Mouse (Mus musculus) heart, postnatal 36 days (tissue): ENCODE data around the gene Arhgap10. TPM values are rescaled to one million over a fixed set of nuclear protein-coding genes. Genes with fewer than 3 reads are reported as not detected.

Experiments used
- DNase-seq, 2 experiments: peaks; one replicate each; pipeline ENCODE4 v3.0.0; 2021 to 2022
- intact Hi-C: fragments of 180-260 bp; cut with DNase I; formaldehyde crosslinking; loops from one replicate; pipeline ENCODE4 v1.15.1; 2025
- total RNA-seq, 2 experiments: library from RNA; stranded (reverse); gene quantifications; 2 replicates each; pipeline ENCODE4 v1.2.3; 2021

The Arhgap10 gene
- total RNA-seq, 2 experiments from 2014 or later, result 56.4 to 61.9 TPM

DNA sequence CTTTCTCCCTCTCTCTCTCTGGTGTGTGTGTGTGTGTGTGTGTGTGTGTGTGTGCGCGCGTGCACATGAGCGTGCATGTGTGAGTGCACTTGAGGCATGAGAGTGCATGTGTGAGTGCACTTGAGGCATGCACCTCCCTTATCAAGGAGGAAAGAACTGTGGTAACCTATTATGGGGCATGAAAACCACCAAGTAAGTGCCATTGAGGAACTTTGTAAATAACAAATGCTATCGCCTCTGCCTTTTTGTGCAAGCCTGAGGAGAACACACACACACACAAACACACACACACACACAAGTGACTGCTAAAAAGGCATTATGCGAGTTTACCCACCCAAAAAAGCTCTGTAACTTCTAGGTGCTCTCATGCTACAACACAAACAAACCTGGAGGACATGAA lies 28.5 kb downstream of the Arhgap10 start:
- intact Hi-C loops, result no loop called here
- DNase-seq, result no peak

DNA sequence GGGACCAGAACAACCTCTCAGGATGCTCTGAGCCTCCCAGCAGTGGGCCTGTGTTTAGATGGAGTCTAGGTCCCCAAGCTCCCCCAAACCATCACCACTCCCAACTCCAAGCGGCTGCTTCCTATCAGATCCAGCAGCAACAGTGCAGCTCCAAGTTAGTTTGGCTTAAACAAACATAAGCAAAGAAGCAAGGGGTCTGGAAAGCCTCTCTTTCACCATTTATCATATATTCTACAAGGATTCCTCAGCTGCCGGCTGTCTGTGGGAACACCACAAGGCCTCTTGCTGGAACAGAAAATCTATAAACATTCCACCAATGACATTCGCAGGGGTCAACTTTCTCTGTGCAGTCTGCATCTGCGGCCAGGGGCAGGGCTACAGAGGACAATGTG lies 29.5 kb downstream of the Arhgap10 start:
- DNase-seq, result no peak
- intact Hi-C loops, result no loop called here

DNA sequence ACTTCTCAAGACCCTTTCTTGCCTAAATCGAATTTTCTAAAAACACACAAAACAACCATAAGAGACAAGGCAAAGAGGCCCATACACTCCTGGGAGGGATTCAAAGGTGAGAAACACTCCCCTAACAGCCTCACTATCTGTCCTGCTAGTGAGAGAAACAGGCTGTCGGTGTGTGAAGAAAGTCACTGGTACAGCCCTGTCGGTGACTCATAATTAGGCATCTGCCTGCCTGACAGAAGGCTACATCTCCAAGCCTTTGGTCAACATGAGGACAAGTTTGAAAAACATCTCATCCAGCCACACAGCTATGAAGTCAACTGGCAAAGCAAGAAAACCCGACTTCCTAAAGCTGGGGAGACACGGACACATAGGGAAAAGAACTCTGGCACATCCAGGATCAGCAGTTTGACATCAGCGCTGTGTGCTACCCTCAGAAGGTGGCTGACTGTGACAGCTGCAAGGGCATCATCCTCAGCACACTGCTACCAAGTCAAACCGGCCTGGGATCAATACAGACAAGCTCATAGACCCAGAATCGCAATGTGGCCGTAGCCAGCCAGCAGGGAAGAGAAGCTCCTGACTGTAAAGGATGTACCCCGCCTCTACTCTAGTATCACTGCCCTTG lies 30.1 kb downstream of the Arhgap10 start:
- intact Hi-C loops, result no loop called here
- DNase-seq, result no peak

DNA sequence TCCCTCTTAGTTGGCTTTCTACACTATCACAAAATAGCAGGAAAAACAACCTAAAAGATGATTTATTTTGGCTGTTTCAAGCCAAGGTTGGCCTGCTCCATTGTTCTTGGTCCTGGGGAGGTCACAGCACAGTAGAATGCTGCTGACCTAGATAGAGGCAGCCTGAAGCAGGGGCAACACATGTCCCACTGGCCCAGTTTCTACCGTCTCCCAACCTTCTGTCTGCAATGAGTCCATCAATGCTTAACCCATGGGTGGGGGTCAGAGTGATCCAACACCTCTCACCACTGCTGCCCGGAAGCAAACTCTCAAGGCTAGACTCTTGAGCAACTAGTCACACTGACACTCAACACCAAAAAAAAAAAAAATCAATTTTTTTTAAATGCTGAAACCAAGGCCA lies 31.0 kb downstream of the Arhgap10 start:
- DNase-seq, result no peak
- intact Hi-C loops, result no loop called here

DNA sequence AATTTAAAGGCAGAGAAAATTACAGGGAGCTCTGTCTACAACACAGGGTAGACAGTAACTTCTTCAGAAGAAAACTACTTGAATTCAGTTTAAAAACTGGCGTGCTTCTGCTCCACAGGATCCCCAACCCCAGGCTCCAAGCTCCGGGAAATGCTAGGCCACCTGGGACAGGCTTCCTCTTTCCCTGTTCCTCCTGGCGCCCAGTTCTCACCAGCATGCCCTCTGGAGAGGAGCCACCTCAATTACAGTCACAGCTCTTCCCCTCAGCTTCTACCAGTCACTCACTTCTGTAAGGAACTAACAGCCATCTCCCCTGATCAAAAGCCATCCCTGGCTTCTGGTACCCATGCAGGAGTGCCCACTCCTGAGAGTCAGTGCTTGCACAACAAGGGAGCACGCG lies 32.9 kb downstream of the Arhgap10 start:
- no peak for DNase-seq
- intact Hi-C loops, result loop anchor here (5.0 kb wide), 1 partner anchor 32 kb away; the partner anchor contains the start of gene Arhgap10

DNA sequence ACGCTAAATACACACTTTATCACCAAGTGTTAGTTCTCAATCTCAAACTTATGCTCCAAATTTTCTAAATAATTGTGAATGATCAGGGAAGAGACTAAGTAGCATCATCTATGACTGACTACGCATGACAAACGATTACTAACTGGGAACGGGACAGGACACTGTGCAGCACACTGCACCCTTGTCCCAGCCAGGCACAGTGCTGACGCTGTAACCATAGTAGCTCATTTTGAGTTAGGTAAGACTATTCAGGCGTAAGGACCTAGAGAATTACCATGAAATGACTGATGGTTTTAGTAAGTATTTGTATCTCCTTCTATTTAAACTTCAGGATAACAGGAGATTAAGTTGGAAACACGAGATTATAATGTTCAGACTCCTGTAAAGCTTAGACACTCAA lies 33.5 kb downstream of the Arhgap10 start:
- intact Hi-C loops, result loop anchor here (5.0 kb wide), 1 partner anchor 33 kb away; the partner anchor contains the start of gene Arhgap10
- no peak for DNase-seq

DNA sequence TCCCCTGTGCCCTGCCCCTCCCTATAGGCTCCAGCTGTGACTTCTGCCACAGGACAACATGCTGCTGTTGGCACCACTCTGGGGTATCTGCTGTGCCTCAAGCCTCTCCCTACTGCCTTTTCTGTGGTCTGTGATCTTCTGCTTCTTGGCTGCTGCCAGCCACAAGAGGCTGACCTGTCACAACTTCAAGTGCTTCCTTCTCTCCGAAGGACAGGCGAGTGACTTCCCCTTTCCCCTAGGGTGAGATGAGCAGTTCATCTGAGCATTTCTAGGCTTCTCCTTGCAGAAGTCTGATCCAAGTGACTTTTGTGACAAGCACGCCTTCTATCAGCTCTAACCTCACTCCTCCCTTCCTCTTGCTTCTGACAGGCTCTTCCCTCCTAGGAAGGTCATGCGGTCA lies 34.1 kb downstream of the Arhgap10 start:
- intact Hi-C loops, result loop anchor here (5.0 kb wide), 1 partner anchor 34 kb away; the partner anchor contains the start of gene Arhgap10
- DNase-seq, result no peak

DNA sequence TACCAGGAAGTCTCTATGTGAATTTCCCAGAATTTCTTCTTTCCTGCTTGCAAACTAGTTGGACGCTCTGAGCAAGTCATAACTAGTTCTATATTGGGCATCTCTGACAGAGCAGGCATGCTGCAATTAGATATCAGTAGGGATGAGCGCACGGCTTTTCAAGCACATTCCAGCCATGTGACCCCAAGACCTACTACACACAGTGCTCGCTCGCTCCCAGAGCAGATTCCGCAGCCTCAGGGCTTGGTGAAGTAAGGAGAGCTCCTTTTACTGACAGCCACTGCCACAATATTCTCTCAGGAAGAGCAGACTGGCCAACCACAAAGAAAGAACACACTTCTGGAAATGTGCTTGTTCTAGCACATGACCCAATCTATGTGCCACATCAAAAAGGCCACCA lies 36.0 kb downstream of the Arhgap10 start:
- intact Hi-C loops, result loop anchor here (5.0 kb wide), 1 partner anchor 36 kb away; the partner anchor contains the start of gene Arhgap10
- DNase-seq, result no peak

DNA sequence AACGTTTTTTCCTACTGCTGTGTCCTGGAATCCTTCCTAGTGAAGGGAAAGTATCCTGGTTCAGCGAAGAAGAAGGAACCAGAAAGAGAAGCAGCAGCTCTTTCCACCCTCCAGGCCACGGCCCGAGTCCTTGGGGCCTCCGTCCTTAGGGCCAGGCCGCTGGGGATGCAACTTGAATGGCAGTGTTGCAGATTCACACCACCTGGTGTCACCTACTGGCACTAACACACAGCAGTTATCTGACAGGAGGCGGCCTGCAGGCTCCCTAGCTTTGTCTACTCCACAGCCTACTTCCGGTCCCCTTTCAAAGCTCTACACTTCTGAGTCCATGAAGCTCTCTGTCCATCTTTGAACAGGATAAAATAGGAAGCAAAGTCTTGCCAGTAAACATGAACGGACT lies 37.8 kb downstream of the Arhgap10 start:
- DNase-seq, result no peak
- intact Hi-C loops, result loop anchor here (5.0 kb wide), 2 partner anchors 37 to 38 kb away; partner anchors contain the start of gene Arhgap10

DNA sequence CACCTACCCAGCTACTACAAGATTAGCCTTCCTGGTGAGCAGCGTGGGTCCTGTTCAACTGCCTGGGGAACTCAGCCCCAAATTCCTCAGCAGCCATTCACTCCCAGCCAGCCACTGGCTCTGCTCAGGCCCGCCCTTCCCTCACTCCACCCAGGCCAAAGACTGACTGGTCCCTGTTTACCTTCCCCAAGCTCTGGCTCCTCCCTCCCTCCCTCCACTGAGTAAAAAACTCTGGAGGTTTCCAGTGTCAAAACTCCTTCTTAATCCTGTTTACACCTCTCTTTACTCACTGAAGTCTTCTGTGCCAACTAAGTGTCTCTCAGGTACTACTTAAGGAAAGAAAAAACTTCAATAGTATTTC lies 38.9 kb downstream of the Arhgap10 start:
- no peak for DNase-seq
- intact Hi-C loops, result loop anchor here (5.0 kb wide), 1 partner anchor 37 kb away; no protein-coding TSS in a partner anchor

DNA sequence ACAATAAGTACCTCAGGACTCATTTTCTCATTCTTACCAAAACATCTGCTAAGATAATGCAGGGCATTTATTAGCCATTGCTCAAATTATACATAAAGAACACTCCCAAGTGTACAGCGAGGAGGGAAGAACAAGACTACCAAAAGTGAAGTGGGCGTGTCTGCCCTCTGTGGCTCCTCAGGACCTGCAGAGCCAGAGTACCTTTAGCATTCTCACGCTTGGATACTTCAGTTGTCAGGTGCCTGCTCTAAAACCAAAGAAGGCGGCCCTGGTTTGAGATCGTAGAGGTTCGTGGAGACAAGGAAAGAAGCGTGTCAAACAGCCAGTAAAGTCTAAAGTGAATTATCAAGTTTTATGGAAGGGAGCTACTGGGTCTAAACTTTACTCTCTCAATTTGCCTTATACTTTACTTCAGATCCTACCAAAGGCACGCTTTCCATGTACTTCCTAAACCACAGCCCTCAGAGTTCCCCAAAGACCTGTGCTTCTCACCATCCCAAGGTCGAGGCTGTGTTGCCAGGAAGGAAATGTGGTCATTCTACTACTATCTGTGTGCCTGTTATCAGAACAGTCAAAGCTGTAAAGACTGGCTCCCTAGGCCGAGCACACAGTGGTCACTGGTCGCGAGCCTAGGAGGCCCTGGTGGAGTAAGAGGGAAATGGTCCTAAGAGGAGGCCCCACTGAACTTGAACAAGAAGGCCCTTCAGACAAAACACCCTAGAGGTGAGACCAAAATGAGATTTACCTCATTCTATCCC lies 39.4 kb downstream of the Arhgap10 start:
- DNase-seq, result no peak
- intact Hi-C loops, result loop anchor here (5.0 kb wide), 1 partner anchor 36 kb away; no protein-coding TSS in a partner anchor

DNA sequence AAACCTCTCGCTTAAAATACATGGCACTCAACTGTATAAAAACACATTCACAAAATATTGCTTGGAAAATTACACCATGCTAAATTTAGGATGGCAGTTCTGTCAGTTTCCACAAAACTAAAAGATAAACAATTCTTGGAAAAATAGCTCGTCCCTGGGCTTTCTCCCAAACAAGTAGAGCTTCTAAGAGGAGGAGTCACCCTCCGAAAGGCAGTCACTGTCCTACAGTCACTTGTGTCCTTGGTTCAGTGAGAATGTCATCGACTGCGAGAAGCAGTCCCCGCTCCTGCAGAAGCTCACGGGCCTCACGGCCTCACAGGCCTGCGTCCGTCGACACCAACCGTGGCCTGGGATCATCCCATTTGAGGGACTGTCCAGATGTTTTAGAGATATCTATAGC lies 40.1 kb downstream of the Arhgap10 start:
- intact Hi-C loops, result loop anchor here (5.0 kb wide), 1 partner anchor 35 kb away; no protein-coding TSS in a partner anchor
- no peak for DNase-seq

DNA sequence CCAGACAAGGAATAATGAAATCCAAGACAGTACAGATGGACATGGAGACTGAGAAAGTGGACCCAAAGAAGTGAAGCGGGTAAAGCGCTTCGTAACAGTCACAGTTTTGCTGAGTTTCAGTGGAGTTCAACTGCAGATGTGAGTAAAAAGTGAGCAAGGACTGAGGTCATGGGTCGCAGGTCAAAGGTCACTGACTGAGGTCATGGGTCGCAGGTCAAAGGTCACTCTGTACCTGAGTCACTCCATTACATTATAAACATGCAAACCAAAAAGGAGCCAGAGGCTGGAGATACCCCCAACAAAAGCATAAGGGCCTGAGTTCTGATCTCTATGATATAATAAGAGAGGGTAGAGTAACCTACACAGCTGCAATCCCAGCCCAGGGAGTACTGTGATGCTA lies 43.1 kb downstream of the Arhgap10 start:
- intact Hi-C loops, result loop anchor here (5.0 kb wide), 1 partner anchor 32 kb away; no protein-coding TSS in a partner anchor
- no peak for DNase-seq

DNA sequence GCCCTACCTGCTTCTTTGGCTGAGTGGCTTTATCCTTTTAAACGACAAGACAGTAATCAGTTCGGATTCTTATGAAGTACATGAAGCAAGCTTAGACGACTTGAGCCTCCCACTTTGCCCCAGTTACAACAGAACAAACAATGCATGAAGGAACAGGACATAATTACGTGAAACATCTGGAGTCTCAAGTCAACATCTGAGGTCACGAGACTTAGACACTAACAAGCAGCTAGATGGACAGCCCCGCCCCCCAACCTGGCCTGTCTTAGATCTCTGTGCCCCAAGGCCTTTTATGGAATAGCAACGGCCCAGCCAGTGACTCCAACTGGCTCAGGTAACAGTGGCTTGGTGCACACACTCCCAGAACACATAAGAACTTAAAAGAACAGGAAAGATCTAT lies 44.0 kb downstream of the Arhgap10 start:
- no peak for DNase-seq
- intact Hi-C loops, result no loop called here

DNA sequence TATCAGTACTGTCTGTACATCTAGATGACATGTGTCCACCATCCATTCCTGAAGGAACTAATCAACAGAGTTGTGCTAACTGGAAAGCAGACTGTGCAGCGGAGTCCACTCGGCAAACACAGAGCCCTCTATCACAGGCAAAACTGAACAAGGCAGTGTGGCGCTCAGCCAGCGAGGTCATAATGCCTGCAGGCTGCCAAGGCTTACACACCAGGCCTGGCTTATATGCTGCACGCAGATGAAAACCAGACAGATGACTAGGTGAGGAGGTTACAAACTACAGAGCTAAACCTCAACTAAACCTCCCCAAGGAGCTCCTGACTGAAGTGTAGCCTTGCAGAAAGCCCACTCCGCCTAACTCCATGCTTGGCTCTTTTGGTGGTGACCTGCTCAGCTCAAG lies 44.4 kb downstream of the Arhgap10 start:
- intact Hi-C loops, result no loop called here
- DNase-seq, result peak; percentile 75 to 77

DNA sequence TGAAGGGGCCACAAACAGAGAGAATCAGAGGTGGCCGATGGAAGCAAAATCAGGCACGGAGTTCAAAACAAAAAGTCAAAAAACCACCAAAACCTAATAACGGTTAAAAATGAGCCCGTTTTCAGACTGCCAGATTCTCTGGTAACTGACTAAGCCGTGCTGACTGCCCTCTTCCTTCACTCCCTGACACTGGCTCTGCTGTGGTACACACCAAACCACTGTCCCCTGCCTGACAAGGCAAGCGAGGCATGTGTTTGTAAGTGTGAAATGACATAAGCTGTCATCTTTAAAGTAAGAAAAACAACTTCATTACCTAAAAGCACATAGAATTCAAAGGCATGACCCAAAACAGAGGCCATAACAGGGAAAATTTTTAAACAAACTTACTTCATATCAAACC lies 56.4 kb downstream of the Arhgap10 start:
- no peak for DNase-seq
- intact Hi-C loops, result no loop called here

DNA sequence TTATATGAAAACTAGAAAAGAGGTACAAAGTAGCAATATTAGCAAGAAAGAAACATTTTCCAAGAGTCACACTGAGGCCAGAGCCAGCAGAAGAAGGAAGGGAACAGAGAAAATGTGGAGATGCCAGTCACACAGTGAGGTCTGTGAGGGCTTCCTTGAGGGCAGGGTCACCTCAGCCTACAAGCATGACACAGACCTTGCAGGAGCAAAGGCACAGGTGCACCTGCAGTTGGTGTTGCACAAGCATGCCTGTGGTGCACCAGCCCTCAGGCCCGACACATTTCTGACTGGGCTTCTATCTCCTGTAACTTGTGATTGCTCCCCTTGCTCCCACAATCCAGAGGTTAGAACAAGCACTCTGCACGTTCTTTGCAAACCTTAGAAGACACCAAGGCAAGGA lies 57.4 kb downstream of the Arhgap10 start:
- intact Hi-C loops, result no loop called here
- DNase-seq, result no peak

DNA sequence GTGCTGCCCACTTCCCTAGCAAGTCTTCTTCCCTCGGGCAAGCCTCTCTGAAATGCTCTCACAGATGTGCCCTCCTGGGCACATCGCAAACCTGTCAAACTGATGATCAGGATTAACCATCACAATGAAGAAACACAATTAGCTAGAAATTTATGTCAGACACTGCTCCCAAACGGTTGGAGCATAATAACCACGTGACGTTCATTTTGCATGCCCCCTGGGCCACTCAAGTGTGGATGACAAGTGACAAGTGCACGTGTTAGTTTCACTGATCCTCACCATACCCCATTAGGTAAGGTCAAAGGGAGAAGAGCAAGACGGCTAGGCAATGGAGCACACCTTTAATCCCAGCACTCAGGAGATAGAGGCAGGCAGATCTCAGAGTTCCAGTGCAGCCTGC lies 58.1 kb downstream of the Arhgap10 start:
- no peak for DNase-seq
- intact Hi-C loops, result no loop called here

DNA sequence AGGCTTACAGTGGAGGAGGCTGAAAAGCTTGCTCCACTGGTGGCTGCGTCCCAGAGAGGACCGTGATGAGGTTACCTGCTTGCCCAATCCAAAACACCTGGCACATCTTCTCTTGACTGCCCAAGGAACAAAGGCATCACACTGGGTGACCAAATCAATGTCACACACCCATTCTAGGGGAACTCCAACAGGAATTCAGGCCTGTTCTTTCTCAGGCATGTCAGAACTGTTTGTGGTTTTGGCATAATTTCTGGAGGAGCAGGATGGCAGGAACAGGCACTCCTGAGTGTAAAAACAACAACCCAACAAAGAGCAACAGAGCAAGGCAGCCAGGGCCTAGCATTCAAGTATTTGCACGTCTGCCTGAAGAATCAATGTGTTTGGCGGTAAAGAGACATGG lies 59.2 kb downstream of the Arhgap10 start:
- DNase-seq, result no peak
- intact Hi-C loops, result no loop called here

DNA sequence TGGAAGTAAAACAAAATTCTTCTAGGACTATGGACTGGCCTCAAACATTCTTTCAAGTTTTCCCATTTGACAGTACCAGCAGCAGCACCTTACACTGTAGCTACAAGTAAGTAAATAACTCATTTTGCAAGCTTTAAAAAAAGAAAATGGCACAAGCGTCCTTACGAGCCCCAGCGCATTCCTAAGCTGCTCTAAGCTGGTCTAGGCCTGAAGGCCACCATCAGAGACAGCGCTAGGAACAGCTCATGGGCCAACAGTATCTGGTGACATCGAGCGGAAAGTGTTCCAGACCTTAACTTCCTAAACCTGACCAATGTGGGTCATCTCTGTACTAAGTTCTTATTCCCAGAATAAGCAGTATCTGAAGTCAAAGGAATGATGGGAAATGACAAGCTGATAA lies 61.5 kb downstream of the Arhgap10 start:
- DNase-seq, result no peak
- intact Hi-C loops, result no loop called here

DNA sequence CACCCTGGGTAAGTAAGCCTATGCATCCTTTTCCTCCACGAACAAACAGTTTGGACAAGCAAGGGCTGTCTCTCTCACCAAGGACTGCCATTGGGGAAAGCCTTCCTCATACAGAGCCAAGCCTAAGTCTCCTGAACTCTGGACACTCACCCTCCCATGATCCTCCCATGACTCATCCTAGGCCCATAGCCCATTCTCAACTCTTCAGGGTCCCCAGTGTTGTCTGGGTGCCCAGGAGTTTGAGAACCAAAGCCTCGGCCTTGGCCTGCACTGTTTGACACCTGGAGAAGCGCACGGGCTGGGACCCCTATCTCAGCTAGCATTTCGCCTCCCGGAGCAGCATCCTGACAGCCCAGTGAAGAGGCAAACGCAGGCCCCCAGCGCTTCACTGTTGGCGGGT lies 63.9 kb downstream of the Arhgap10 start:
- intact Hi-C loops, result no loop called here
- DNase-seq, result no peak
